Mouse (Mus musculus) v-Abl transformed pro-B cells (cell line): ENCODE results near the gene Nudt21.

ENCODE experiments used
- in situ Hi-C, 2 experiments: fragments of 400-800 bp; cut with MboI; formaldehyde crosslinking; loops; one replicate each; pipeline ENCODE4 v1.15.1; 2025; ENCODE audit not compliant: unreplicated experiment in 2 of 2

Nudt21 gene

DNA sequence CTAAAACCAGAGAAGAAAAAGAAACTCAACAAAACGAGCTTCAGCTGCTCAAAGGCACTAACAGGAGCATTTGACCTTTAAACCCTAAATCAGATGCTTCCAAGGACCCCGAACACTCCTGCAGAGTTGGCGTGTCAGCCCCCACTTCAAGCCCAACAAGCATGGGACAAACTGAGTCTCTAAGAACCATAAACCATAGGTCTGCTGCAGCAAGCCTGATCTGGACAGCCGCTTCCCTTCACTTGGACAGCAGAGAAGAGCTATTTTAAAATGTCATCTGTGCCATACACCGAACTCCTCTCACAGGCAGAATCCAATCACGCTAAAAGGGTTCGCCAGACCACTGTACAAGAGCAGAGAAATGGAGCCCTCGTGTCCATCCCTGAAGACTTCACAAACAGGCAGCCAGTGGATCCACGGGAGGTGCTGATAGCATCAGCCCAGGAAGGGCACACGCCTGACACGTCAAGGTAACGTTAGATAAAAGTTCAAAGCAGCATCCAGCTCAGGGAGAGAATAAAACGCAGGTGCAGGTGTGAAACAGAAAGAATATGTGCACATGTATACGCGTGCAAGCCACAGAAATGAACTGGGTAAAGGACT is 27.5 kb downstream of the Nudt21 start:
- in situ Hi-C loops, result loop anchor here in 1 of 2 experiments (10.0 kb wide), 1 partner anchor 185 kb away; no protein-coding TSS in a partner anchor

GRCm38 (mm10) chr8:94004139-94004538 is 32.7 kb downstream of the Nudt21 start:
- in situ Hi-C loops, result loop anchor here in 1 of 2 experiments (10.0 kb wide), 1 partner anchor 191 kb away; no protein-coding TSS in a partner anchor

DNA sequence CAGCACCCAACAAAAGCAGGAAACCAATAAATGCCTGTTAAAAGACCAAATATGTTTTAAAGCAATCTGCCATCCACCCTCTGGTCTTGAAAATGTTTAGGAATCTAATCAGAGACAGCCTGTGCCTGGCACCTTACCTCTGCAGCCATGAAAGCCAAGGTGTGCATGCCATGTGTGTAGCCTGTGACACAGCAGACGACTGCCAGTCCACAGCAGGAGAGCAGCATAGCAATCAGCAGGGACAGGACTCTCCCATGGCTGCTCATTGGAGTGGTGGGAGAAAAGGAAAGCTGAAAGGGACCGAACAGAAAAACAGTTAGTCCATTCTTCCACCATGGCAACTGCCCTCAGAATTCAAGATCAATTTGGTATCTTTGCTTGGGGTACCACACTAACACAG is 37.9 kb downstream of the Nudt21 start:
- in situ Hi-C loops, result no loop called here

- in situ Hi-C loops, result no loop called here
These were observed 47.1 kb downstream of the Nudt21 start for GRCm38 (mm10) chr8:93989739-93990138.

DNA sequence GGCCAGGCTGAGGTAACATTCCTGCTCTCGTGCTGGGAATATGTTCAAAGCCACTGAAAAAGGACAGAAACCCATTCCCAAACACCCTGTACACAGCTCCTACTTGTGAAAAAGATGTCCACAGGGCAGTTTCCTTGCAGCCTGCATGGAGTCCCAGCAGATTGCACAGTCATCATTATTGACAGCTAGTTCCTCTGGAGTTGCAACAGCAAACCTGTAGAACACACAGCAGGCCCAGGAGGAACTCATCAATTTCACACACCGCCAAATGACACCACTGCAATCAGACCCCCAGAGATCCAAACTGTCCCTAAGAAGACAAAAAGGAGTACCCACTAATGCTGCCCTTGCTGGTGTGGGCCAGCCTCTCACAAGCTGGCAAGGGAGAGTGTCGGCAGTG is 52.1 kb downstream of the Nudt21 start:
- in situ Hi-C loops, result no loop called here

GRCm38 (mm10) chr8:93983827-93984226 is 53.0 kb downstream of the Nudt21 start:
- in situ Hi-C loops, result no loop called here

GRCm38 (mm10) chr8:93981679-93982215 is 55.1 kb downstream of the Nudt21 start:
- in situ Hi-C loops, result no loop called here

DNA sequence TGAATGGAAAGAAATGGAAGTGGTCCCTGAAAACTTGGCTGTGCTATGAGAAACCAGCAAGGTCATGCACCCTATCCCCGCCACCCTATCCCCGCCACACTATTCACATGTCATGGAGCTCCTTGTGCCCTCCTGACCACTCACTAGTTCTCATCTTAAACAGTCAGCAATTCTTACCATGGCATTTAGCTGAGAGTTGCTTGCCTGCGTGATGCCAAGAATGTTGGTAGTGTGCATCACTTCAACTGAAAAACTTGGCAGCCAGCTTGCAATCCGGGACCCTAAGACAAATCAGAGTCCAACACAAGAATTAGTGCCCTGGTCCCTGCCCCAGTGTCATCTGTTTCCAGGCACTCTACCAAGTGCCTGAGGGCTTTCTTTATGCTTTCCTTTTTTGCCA is 56.7 kb downstream of the Nudt21 start:
- in situ Hi-C loops, result no loop called here

DNA sequence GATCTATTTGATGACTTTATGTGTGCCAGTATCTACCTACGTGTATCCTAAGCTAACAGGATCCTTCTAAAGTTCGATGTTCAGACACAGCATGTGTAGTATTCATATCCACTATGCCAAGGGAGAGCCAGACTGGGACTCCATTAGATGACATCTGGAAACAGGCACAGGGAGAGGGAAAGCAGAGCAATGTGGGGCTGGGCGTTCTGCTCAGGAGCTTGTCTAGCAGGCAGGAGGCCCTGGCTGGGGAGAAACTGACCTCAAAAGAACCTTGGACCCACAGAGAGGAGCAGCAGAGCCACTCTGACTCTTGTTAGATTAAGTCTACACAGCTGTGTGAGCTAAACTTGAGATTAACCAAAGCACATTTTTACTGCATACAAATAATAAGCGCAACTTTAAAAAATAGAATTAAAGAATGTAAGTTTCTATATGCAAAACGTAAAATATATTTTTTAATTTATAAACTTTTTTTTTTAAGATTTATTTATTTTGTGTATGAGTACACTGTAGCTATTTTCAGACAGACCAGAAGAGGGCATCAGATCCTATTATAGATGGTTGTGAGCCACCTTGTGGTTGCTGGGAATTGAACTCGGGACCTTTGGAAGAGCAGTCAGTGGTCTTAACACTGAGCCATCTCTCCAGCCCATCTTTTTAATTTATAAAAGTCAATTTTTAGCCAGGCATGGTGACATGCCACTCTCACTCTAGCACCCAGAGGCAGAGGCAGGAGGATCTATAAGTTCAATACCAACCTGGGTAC is 60.2 kb downstream of the Nudt21 start:
- in situ Hi-C loops, result no loop called here

DNA sequence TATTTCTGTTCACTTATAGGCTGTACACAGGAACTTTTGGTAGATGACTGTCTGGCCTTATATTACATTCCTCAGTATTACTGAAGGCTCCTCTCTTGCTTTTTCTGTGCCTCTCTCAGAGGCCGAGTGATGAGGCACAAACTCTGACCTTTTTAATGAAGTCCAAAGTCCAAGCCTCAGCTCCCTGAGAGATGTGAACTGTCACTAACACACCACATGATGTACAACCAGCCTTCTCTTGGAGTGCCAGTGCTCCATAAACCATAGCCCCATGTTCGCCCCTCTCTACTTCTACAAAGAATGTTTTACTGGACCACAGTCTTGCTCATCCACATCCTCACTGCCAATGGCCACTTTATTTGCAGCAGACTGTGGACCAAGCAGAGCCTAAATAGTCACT is 61.5 kb downstream of the Nudt21 start:
- in situ Hi-C loops, result no loop called here

DNA sequence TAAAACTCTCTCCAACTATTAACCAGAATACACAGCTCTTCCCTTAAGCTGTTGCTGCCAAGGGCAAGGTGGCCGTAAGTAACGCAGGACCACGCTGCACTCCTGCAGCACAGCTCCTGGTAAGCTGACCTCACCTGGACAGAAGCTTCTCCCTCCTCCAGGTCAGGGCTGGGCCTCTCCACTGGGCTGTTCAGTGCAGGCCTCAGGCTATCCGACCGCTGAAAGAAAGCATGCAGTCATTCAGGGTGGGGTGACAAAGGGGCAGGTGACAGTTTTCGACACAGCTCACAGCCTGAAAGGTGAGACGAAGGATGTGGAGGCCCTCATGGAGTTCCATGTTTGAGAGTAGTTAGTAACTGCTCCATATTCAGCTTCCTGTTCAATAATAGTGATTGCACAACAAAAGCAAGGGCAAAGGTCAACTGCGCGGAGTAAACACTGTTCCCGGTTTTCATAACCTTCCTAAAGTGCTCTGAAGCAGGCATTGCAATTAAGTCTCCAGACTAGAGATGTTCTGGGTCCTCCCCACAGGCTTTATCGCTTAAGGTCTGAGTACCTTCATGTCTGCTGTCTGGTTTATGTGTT is 62.1 kb downstream of the Nudt21 start:
- in situ Hi-C loops, result no loop called here

GRCm38 (mm10) chr8:93973831-93974375 is 62.9 kb downstream of the Nudt21 start:
- in situ Hi-C loops, result no loop called here

DNA sequence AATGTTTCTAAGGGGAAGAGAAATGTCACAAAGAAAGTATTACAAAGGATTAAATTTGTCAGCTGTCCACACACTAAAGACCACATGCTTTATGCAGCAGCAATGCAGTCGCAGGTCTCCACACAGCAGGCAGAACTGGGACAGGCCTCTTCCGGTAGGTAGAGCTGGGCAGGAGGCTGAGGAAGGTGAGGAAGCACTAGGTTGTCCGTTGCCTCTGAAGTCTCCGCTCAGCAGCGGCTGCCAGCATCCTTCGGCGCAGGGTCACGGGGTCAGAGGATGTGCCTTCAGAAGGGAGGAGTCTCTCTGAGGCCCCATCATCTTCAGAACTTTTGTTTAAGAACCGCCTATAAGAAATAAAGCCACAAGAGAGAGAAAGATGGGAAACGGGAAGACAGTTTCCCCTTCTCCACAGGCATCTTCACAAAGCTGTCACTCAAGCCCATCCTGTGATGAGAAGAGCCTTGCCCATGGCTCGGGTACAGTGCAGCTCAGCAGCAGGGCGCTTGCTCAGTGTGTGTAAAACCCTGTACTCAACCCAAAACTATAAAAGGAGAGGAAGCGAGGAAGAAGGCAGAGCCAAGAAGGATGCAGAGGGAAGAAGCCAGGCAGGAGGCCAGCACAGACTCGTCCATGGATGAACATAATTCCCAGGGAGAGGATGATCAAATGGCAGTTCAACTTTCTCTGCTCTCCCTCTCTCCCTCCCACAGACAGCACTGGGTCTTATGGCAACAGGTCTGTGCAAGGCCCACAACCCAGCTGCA is 63.7 kb downstream of the Nudt21 start:
- in situ Hi-C loops, result no loop called here

- in situ Hi-C loops, result no loop called here
These were observed 64.6 kb downstream of the Nudt21 start for GRCm38 (mm10) chr8:93972211-93972610.

GRCm38 (mm10) chr8:93971451-93971850 is 65.4 kb downstream of the Nudt21 start:
- in situ Hi-C loops, result no loop called here

GRCm38 (mm10) chr8:93969626-93970340 is 67.0 kb downstream of the Nudt21 start:
- in situ Hi-C loops, result no loop called here

GRCm38 (mm10) chr8:93968293-93968692 is 68.5 kb downstream of the Nudt21 start:
- in situ Hi-C loops, result no loop called here
